Mouse (Mus musculus) MEL (cell line): ENCODE results near the gene C2.

Experiments
- ETS1 ChIP-seq: IDR thresholded peaks from 2 replicates; pipeline ENCODE4 v1.6.1; 2012; ENCODE audit warnings: low read depth, mild to moderate bottlenecking, inconsistent platforms, low read length, improper control_type of control experiment, moderate library complexity
- POLR2A ChIP-seq, 2 experiments: IDR thresholded peaks; 2 replicates each; pipeline ENCODE4 v1.6.1; 2011 to 2012; ENCODE audit warnings: low read length in 2 of 2, mild to moderate bottlenecking in 2 of 2, control low read depth in 1 of 2, improper control_type of control experiment in 1 of 2, low read depth in 1 of 2, moderate library complexity in 1 of 2; ENCODE audit not compliant: control insufficient read depth in 1 of 2, insufficient read depth in 1 of 2, poor library complexity in 1 of 2

GRCm38 (mm10) chr17:34934830-34935229 lies 36.8 kb upstream of the C2 start:
- TF ChIP-seq POLR2A (IDR thresholded peaks at IDR 0.05; ENCODE audit: control insufficient read depth in 1 of 2, insufficient read depth in 1 of 2, low read depth in 1 of 2, low read length in 2 of 2, poor library complexity in 1 of 2) (no peak), ETS1 (no peak)
